Mouse (Mus musculus) C2C12 (cell line): ENCODE measurements around the gene Sf1.

ENCODE experiments used
- CEBPB ChIP-seq: IDR thresholded peaks from one replicate; pipeline ENCODE4 v1.6.1; 2011; ENCODE audit warnings: low read depth, mild to moderate bottlenecking, control low read depth, moderate library complexity
- CTCF ChIP-seq: IDR thresholded peaks from one replicate; pipeline ENCODE4 v1.5.1; 2011; ENCODE audit not compliant: control insufficient read depth, insufficient read depth, insufficient read length
- FOSL1 ChIP-seq: IDR thresholded peaks from one replicate; pipeline ENCODE4 v1.8.0; 2011; ENCODE audit warnings: mild to moderate bottlenecking, low read length; ENCODE audit not compliant: poor library complexity, insufficient read depth, severe bottlenecking
- MAX ChIP-seq: IDR thresholded peaks from one replicate; pipeline ENCODE4 v1.6.1; 2011; ENCODE audit warnings: mild to moderate bottlenecking, control low read depth
- MYOD1 ChIP-seq: IDR thresholded peaks from one replicate; pipeline ENCODE4 v1.6.1; 2011; ENCODE audit warnings: low read depth; ENCODE audit not compliant: control insufficient read depth, insufficient read length
- MYOG ChIP-seq: IDR thresholded peaks from one replicate; pipeline ENCODE4 v1.6.1; 2011; ENCODE audit not compliant: control insufficient read depth, insufficient read length; ENCODE audit errors: extremely low read depth
- USF1 ChIP-seq: IDR thresholded peaks from one replicate; pipeline ENCODE4 v1.6.1; 2011; ENCODE audit warnings: low read depth, mild to moderate bottlenecking, control low read depth, moderate library complexity

GRCm38 (mm10) chr19:6400096-6401086 lies 36.9 kb downstream of the Sf1 start:
- no peak for TF ChIP-seq CTCF
- no peak for TF ChIP-seq MAX
- TF ChIP-seq MYOG = no peak
- no peak for TF ChIP-seq MYOD1
- no peak for TF ChIP-seq CEBPB
- no peak for TF ChIP-seq USF1
- no peak for TF ChIP-seq FOSL1
